Mouse (Mus musculus) thymus, adult 2 months (tissue): ENCODE measurements around the gene Srp68.

Experiments used
- CTCF ChIP-seq: fragments of 200-500 bp; IDR thresholded peaks from 2 replicates; pipeline ENCODE4 v1.5.1; 2012; ENCODE audit warnings: mild to moderate bottlenecking, control low read depth, low read length, moderate library complexity, borderline replicate concordance; ENCODE audit not compliant: control insufficient read depth, poor library complexity, insufficient read depth; ENCODE audit errors: extremely low read depth
- POLR2A ChIP-seq: fragments of 200-500 bp; IDR thresholded peaks from 2 replicates; pipeline ENCODE4 v1.6.1; 2012; ENCODE audit warnings: mild to moderate bottlenecking, low read length, control low read depth, moderate library complexity; ENCODE audit not compliant: control insufficient read depth, poor library complexity, insufficient read depth; ENCODE audit errors: extremely low read depth

DNA sequence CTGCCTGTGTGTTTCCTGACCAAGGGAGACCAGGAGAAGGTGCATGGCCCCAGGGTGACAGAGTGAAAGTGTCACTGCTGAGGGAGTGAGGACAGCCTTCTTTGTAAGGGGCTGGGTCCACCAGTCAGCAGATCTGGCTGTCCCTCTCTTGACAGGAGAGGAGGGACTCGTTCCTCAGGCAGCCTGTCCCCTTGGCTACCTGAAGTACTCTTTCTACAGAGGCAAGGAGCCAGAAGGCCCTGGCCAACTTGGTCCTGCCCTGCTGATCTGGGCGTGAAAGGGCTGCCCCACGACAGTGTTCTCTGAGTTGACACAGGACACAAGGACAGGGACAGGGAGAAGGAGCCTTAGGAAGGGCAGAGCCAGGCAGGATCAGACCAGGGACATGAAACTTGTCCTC lies 23.0 kb upstream of the Srp68 start:
- TF ChIP-seq POLR2A (no peak), CTCF (no peak)
